Mouse (Mus musculus): ENCODE data around the gene Spa17. TPM values are rescaled to one million over a fixed set of nuclear protein-coding genes. Genes with fewer than 3 reads are reported as not detected.

The Spa17 gene
- polyA plus RNA-seq, 1 experiment from 2014 or later = 4.9 TPM

GRCm38 (mm10) chr9:37590381-37590780 lies 23.1 kb downstream of the Spa17 start:
- H3K9ac ChIP-seq (ENCODE audit: low read depth, low read length) = no peak overlapping the region
- H3K4me1 ChIP-seq (replicated peaks; ENCODE audit: control insufficient read depth, insufficient read depth, low read length) = peaks cover 5% of the 10 kb centered on the region
- no peak overlapping the region for H3K27ac ChIP-seq (ENCODE audit: low read depth, low read length)
- no peak overlapping the region for H3K4me2 ChIP-seq
- H3K4me3 ChIP-seq (ENCODE audit: low read depth, low read length) = no peak overlapping the region
- DNase-seq (ENCODE audit: low spot score) (no peak), ATAC-seq (replicated peaks; ENCODE audit: low FRiP score) (no peak)
- H3K9me3 ChIP-seq (ENCODE audit: control insufficient read depth, low read length) = peaks cover 2% of the 10 kb centered on the region; the same call in 1 of the 2 replicates
- no peaks in the 10 kb centered on the region for H3K27me3 ChIP-seq (replicated peaks; ENCODE audit: control insufficient read depth, insufficient read depth, low read length)
- H3K36me3 ChIP-seq (ENCODE audit: control insufficient read depth, insufficient read depth, low read length) = no peaks in the 10 kb centered on the region
- 81% methylated on average over 4 of the region's 4 CpGs for WGBS

- Histone ChIP-seq H3K9me3 (ENCODE audit: control insufficient read depth, low read length) (peaks cover 2% of the 10 kb centered on the region; the same call in 1 of the 2 replicates), H3K4me3 (ENCODE audit: low read depth, low read length) (no peak overlapping the region), H3K4me1 (replicated peaks; ENCODE audit: control insufficient read depth, insufficient read depth, low read length) (no peaks in the 10 kb centered on the region), H3K9ac (ENCODE audit: low read depth, low read length) (no peak overlapping the region), H3K36me3 (ENCODE audit: control insufficient read depth, insufficient read depth, low read length) (no peaks in the 10 kb centered on the region), H3K27me3 (replicated peaks; ENCODE audit: control insufficient read depth, insufficient read depth, low read length) (no peaks in the 10 kb centered on the region), H3K4me2 (no peak overlapping the region), H3K27ac (ENCODE audit: low read depth, low read length) (no peak overlapping the region)
- DNase-seq (ENCODE audit: low spot score) = no peak
- ATAC-seq (replicated peaks; ENCODE audit: low FRiP score) = no peak
- WGBS = 70% methylated on average over 4 of the region's 4 CpGs
Measured at GRCm38 (mm10) chr9:37586718-37587117, 26.8 kb downstream of the Spa17 start.

DNA sequence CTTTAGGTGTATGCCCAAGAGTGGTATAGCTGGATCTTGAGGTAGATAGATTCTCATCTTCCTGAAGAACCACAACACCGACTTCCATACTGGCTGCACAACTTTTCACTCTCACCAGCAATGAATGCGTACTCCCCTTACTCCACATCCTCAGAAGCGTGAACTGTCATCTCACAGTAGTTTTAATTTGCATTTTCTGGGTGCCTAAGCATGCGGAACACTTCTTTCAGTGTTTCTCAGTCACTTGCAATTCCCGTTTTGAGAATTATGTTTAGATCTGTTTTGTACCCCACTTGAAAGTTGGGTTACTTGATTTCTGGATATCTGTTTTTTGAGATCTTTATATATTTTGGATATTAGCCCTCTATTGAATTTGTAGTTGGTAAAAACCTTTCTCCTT lies 29.9 kb downstream of the Spa17 start:
- Histone ChIP-seq H3K27ac (ENCODE audit: low read depth, low read length) (no peak overlapping the region), H3K4me2 (no peak overlapping the region), H3K9me3 (ENCODE audit: control insufficient read depth, low read length) (no peaks in the 10 kb centered on the region), H3K9ac (ENCODE audit: low read depth, low read length) (no peak overlapping the region), H3K36me3 (ENCODE audit: control insufficient read depth, insufficient read depth, low read length) (no peaks in the 10 kb centered on the region), H3K27me3 (replicated peaks; ENCODE audit: control insufficient read depth, insufficient read depth, low read length) (no peaks in the 10 kb centered on the region), H3K4me1 (replicated peaks; ENCODE audit: control insufficient read depth, insufficient read depth, low read length) (no peaks in the 10 kb centered on the region), H3K4me3 (ENCODE audit: low read depth, low read length) (no peak overlapping the region)
- DNase-seq (ENCODE audit: low spot score) (no peak), ATAC-seq (replicated peaks; ENCODE audit: low FRiP score) (no peak)
- WGBS = 82% methylated on average over 5 of the region's 5 CpGs

DNA sequence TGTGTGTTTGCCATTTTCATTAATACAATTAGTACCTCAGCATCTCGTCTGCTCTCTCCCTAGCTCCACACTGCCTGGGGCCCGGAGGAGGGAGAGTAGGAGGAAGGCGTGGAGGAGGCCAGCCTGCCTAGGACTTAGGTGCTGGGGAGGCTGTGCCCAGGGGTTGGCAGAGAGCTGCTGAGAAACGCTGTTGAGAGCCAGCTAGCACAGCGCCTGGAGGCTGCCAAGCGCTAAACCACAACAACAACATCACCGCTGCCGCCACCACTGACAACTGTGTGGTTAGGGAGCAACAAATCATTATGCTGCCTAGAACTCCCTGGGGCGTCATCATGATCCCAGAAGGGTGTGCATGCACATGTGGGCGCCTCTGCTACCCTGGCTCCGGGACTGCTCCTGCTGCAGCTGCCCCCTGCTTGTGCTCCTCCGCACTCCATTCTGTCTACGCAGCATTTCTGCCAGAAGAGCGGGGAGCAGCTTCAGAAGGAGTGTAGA lies 37.0 kb downstream of the Spa17 start:
- no peaks in the 10 kb centered on the region for H3K27me3 ChIP-seq (replicated peaks; ENCODE audit: control insufficient read depth, insufficient read depth, low read length)
- H3K36me3 ChIP-seq (ENCODE audit: control insufficient read depth, insufficient read depth, low read length) = no peaks in the 10 kb centered on the region
- ATAC-seq (replicated peaks; ENCODE audit: low FRiP score) = 0 out of 2 replicates have a peak, but pooled peaks have one; percentile 26
- H3K27ac ChIP-seq (ENCODE audit: low read depth, low read length) = no peak overlapping the region
- DNase-seq (ENCODE audit: low spot score) = no peak
- WGBS = 31% methylated on average over 14 of the region's 14 CpGs
- H3K4me3 ChIP-seq (ENCODE audit: low read depth, low read length) = no peak overlapping the region
- peak overlapping the region; percentile 31; the same call in 1 of the 2 replicates for H3K4me2 ChIP-seq
- no peaks in the 10 kb centered on the region for H3K9me3 ChIP-seq (ENCODE audit: control insufficient read depth, low read length)
- peaks cover 18% of the 10 kb centered on the region for H3K4me1 ChIP-seq (replicated peaks; ENCODE audit: control insufficient read depth, insufficient read depth, low read length)
- H3K9ac ChIP-seq (ENCODE audit: low read depth, low read length) = no peak overlapping the region; the same call in 1 of the 2 replicates

- WGBS = 21% methylated on average over 3 of the region's 3 CpGs
- no peak for DNase-seq (ENCODE audit: low spot score)
- Histone ChIP-seq H3K4me2 (peak overlapping the region; percentile 8; the same call in 1 of the 2 replicates), H3K4me1 (replicated peaks; ENCODE audit: control insufficient read depth, insufficient read depth, low read length) (peaks cover 43% of the 10 kb centered on the region), H3K9me3 (ENCODE audit: control insufficient read depth, low read length) (no peaks in the 10 kb centered on the region), H3K27ac (ENCODE audit: low read depth, low read length) (no peak overlapping the region; the same call in 1 of the 2 replicates), H3K4me3 (ENCODE audit: low read depth, low read length) (no peak overlapping the region), H3K27me3 (replicated peaks; ENCODE audit: control insufficient read depth, insufficient read depth, low read length) (no peaks in the 10 kb centered on the region), H3K36me3 (ENCODE audit: control insufficient read depth, insufficient read depth, low read length) (no peaks in the 10 kb centered on the region), H3K9ac (ENCODE audit: low read depth, low read length) (peak overlapping the region; percentile 6; the same call in 1 of the 2 replicates)
- ATAC-seq (replicated peaks; ENCODE audit: low FRiP score) = peak; percentile 25
Measured at GRCm38 (mm10) chr9:37572204-37572876, 41.2 kb downstream of the Spa17 start.

DNA sequence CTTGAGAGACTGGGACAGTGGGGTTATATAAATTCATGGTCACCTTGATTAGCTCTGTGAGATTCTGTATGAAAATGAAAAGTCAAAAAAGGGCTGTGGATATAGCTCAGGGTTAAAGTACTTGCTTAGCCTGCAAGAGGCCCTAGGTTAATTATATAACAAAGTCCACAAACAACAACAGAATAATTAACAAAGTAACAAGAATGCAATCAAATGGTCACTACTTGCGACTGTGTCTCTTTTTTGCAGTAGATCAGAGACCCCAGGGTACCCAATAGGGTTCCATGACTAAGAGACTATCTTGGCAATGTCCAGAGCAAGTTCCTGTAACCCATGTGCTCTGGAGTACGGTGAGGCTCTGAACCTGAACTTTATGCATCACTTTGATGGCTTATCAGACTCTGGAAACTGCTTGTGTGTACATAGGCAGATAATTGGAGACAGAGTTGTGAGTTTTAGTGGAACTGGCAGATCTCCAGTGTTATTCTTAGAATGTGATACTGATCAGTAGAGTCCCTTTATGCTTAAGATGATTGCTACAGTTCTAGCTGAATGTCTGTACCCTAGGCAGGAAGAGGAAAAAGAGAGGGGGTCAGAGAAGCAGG lies 44.2 kb downstream of the Spa17 start:
- H3K9ac ChIP-seq (ENCODE audit: low read depth, low read length) = no peak overlapping the region
- ATAC-seq (replicated peaks; ENCODE audit: low FRiP score) (peak; percentile 27; the same call in 1 of the 2 replicates), DNase-seq (ENCODE audit: low spot score) (no peak)
- H3K4me3 ChIP-seq (ENCODE audit: low read depth, low read length) = no peak overlapping the region
- peaks cover 53% of the 10 kb centered on the region for H3K4me1 ChIP-seq (replicated peaks; ENCODE audit: control insufficient read depth, insufficient read depth, low read length)
- H3K36me3 ChIP-seq (ENCODE audit: control insufficient read depth, insufficient read depth, low read length) = no peaks in the 10 kb centered on the region
- H3K4me2 ChIP-seq = no peak overlapping the region
- WGBS = 54% methylated on average over 2 of the region's 2 CpGs
- H3K9me3 ChIP-seq (ENCODE audit: control insufficient read depth, low read length) = no peaks in the 10 kb centered on the region
- no peaks in the 10 kb centered on the region for H3K27me3 ChIP-seq (replicated peaks; ENCODE audit: control insufficient read depth, insufficient read depth, low read length)
- no peak overlapping the region for H3K27ac ChIP-seq (ENCODE audit: low read depth, low read length)

GRCm38 (mm10) chr9:37568605-37569214 lies 44.8 kb downstream of the Spa17 start:
- 0 out of 2 replicates have a peak overlapping the region, but pooled peaks have one; percentile 5 for H3K9ac ChIP-seq (ENCODE audit: low read depth, low read length)
- WGBS = 47% methylated on average over 4 of the region's 4 CpGs

GRCm38 (mm10) chr9:37567892-37568604 lies 45.5 kb downstream of the Spa17 start:
- 0 out of 2 replicates have a peak overlapping the region, but pooled peaks have one; percentile 5 for H3K9ac ChIP-seq (ENCODE audit: low read depth, low read length)
- WGBS = 17% methylated on average over 15 of the region's 15 CpGs
- no peaks in the 10 kb centered on the region for H3K9me3 ChIP-seq (ENCODE audit: control insufficient read depth, low read length)
- ATAC-seq (replicated peaks; ENCODE audit: low FRiP score) (peak; percentile 41), DNase-seq (ENCODE audit: low spot score) (peak; percentile 47)
- peak overlapping the region; percentile 42 for H3K27ac ChIP-seq (ENCODE audit: low read depth, low read length)
- H3K4me1 ChIP-seq (replicated peaks; ENCODE audit: control insufficient read depth, insufficient read depth, low read length) = peaks cover 56% of the 10 kb centered on the region
- no peaks in the 10 kb centered on the region for H3K27me3 ChIP-seq (replicated peaks; ENCODE audit: control insufficient read depth, insufficient read depth, low read length)
- H3K36me3 ChIP-seq (ENCODE audit: control insufficient read depth, insufficient read depth, low read length) = no peaks in the 10 kb centered on the region
- 0 out of 2 replicates have a peak overlapping the region, but pooled peaks have one; percentile 2 for H3K4me3 ChIP-seq (ENCODE audit: low read depth, low read length)
- peak overlapping the region; percentile 44 for H3K4me2 ChIP-seq

More at GRCm38 (mm10) chr9:37568605-37569214, 44.8 kb downstream of the Spa17 start:
- no peak overlapping the region for H3K4me3 ChIP-seq (ENCODE audit: low read depth, low read length)
- DNase-seq (ENCODE audit: low spot score) (no peak), ATAC-seq (replicated peaks; ENCODE audit: low FRiP score) (0 out of 2 replicates have a peak, but pooled peaks have one; percentile 12)
- H3K27ac ChIP-seq (ENCODE audit: low read depth, low read length) = no peak overlapping the region
- no peaks in the 10 kb centered on the region for H3K36me3 ChIP-seq (ENCODE audit: control insufficient read depth, insufficient read depth, low read length)
- no peaks in the 10 kb centered on the region for H3K27me3 ChIP-seq (replicated peaks; ENCODE audit: control insufficient read depth, insufficient read depth, low read length)
- peaks cover 56% of the 10 kb centered on the region for H3K4me1 ChIP-seq (replicated peaks; ENCODE audit: control insufficient read depth, insufficient read depth, low read length)
- H3K4me2 ChIP-seq = peak overlapping the region; percentile 44
- H3K9me3 ChIP-seq (ENCODE audit: control insufficient read depth, low read length) = no peaks in the 10 kb centered on the region
